Mouse (Mus musculus): ENCODE measurements at regions not wholly inside any gene's neighbourhood (a gene's known extent, or its start where the extent isn't known, plus 50 kb on each side); places are given as distances from the start of the nearest gene placed in this dataset.

GRCm38 (mm10) chr12:17489971-17490370, 54.6 kb upstream of the Odc1 start:
- Histone ChIP-seq H3K4me3 (ENCODE audit: low read depth, low read length) (no peak overlapping the region), H3K36me3 (ENCODE audit: control insufficient read depth, insufficient read depth) (no peaks in the 10 kb centered on the region), H3K4me1 (replicated peaks; ENCODE audit: control insufficient read depth, insufficient read depth, low read length) (no peaks in the 10 kb centered on the region), H3K27ac (ENCODE audit: low read depth, low read length) (no peak overlapping the region), H3K4me2 (replicated peaks; ENCODE audit: low read depth) (no peak overlapping the region), H3K9ac (ENCODE audit: low read depth, low read length) (no peak overlapping the region), H3K27me3 (replicated peaks; ENCODE audit: control insufficient read depth, insufficient read depth, low read length) (no peaks in the 10 kb centered on the region), H3K9me3 (ENCODE audit: control insufficient read depth) (no peaks in the 10 kb centered on the region)
- WGBS, result 94% methylated on average over 3 of the region's 3 CpGs
- ATAC-seq, result no peak
- no peak for TF ChIP-seq CTCF (IDR thresholded peaks at IDR 0.05; ENCODE audit: low read depth)

GRCm38 (mm10) chr12:17492574-17492973, 52.0 kb upstream of the Odc1 start:
- 47% methylated on average over 4 of the region's 4 CpGs for WGBS
- H3K27me3 ChIP-seq (replicated peaks; ENCODE audit: control insufficient read depth, insufficient read depth, low read length), result no peaks in the 10 kb centered on the region
- H3K4me2 ChIP-seq (replicated peaks; ENCODE audit: low read depth), result no peak overlapping the region
- TF ChIP-seq CTCF (IDR thresholded peaks at IDR 0.05; ENCODE audit: low read depth), result no peak
- H3K9ac ChIP-seq (ENCODE audit: low read depth, low read length), result no peak overlapping the region
- H3K27ac ChIP-seq (ENCODE audit: low read depth, low read length), result no peak overlapping the region
- H3K4me3 ChIP-seq (ENCODE audit: low read depth, low read length), result no peak overlapping the region
- H3K36me3 ChIP-seq (ENCODE audit: control insufficient read depth, insufficient read depth), result no peaks in the 10 kb centered on the region
- H3K4me1 ChIP-seq (replicated peaks; ENCODE audit: control insufficient read depth, insufficient read depth, low read length), result no peaks in the 10 kb centered on the region
- H3K9me3 ChIP-seq (ENCODE audit: control insufficient read depth), result no peaks in the 10 kb centered on the region
- peak; percentile 73 for ATAC-seq

- H3K4me1 ChIP-seq (replicated peaks; ENCODE audit: control insufficient read depth, insufficient read depth, low read length), result no peaks in the 10 kb centered on the region
- peak; percentile 38 for ATAC-seq
- no peak overlapping the region for H3K27ac ChIP-seq (ENCODE audit: low read depth, low read length)
- H3K9me3 ChIP-seq (ENCODE audit: control insufficient read depth), result no peaks in the 10 kb centered on the region
- H3K9ac ChIP-seq (ENCODE audit: low read depth, low read length), result no peak overlapping the region
- no peaks in the 10 kb centered on the region for H3K36me3 ChIP-seq (ENCODE audit: control insufficient read depth, insufficient read depth)
- WGBS, result 64% methylated on average over 7 of the region's 7 CpGs
- H3K27me3 ChIP-seq (replicated peaks; ENCODE audit: control insufficient read depth, insufficient read depth, low read length), result no peaks in the 10 kb centered on the region
- no peak for TF ChIP-seq CTCF (IDR thresholded peaks at IDR 0.05; ENCODE audit: low read depth)
- no peak overlapping the region for H3K4me3 ChIP-seq (ENCODE audit: low read depth, low read length)
- no peak overlapping the region for H3K4me2 ChIP-seq (replicated peaks; ENCODE audit: low read depth)
Observed at GRCm38 (mm10) chr12:17493053-17493452, 51.5 kb upstream of the Odc1 start.

GRCm38 (mm10) chr12:17493810-17494209, 50.8 kb upstream of the Odc1 start:
- ATAC-seq, result no peak

More at GRCm38 (mm10) chr12:17493810-17494209, 50.8 kb upstream of the Odc1 start:
- H3K27me3 ChIP-seq (replicated peaks; ENCODE audit: control insufficient read depth, insufficient read depth, low read length), result no peaks in the 10 kb centered on the region
- WGBS, result 55% methylated on average over 3 of the region's 3 CpGs
- no peak overlapping the region for H3K9ac ChIP-seq (ENCODE audit: low read depth, low read length)
- H3K4me1 ChIP-seq (replicated peaks; ENCODE audit: control insufficient read depth, insufficient read depth, low read length), result no peaks in the 10 kb centered on the region
- no peak overlapping the region for H3K27ac ChIP-seq (ENCODE audit: low read depth, low read length)
- no peak overlapping the region for H3K4me3 ChIP-seq (ENCODE audit: low read depth, low read length)
- H3K4me2 ChIP-seq (replicated peaks; ENCODE audit: low read depth), result no peak overlapping the region
- H3K9me3 ChIP-seq (ENCODE audit: control insufficient read depth), result no peaks in the 10 kb centered on the region
- H3K36me3 ChIP-seq (ENCODE audit: control insufficient read depth, insufficient read depth), result no peaks in the 10 kb centered on the region
- TF ChIP-seq CTCF (IDR thresholded peaks at IDR 0.05; ENCODE audit: low read depth), result no peak

Measured in intestine, postnatal 0 days (tissue).